Mouse (Mus musculus) liver, embryonic 12.5 days (tissue): ENCODE results near the gene Aph1c. TPM values are rescaled to one million over a fixed set of nuclear protein-coding genes. Genes with fewer than 3 reads are reported as not detected.

Source experiments
- ATAC-seq: fragments of 200-750 bp; cut with Nextera tagmentation; 2 replicates; pipeline ENCODE4 v1.8.0; 2017; ENCODE audit warnings: moderate number of reproducible peaks, mild to moderate bottlenecking, moderate library complexity
- H3K27ac ChIP-seq: fragments of 300-500 bp; sonication (generic); 2 replicates; pipeline ENCODE4 v1.5.1; 2016; ENCODE audit warnings: mild to moderate bottlenecking
- H3K27me3 ChIP-seq: fragments of 300-500 bp; sonication (generic); replicated peaks from 2 replicates; pipeline ENCODE4 v1.6.1; 2016; ENCODE audit warnings: mild to moderate bottlenecking, moderate library complexity
- H3K36me3 ChIP-seq: fragments of 300-500 bp; sonication (generic); 2 replicates; pipeline ENCODE4 v1.6.1; 2016; ENCODE audit warnings: mild to moderate bottlenecking, moderate library complexity
- H3K4me1 ChIP-seq: fragments of 300-500 bp; sonication (generic); 2 replicates; pipeline ENCODE4 v1.6.1; 2016
- H3K4me2 ChIP-seq: fragments of 300-500 bp; sonication (generic); 2 replicates; pipeline ENCODE4 v1.6.1; 2016; ENCODE audit warnings: mild to moderate bottlenecking, moderate library complexity
- H3K4me3 ChIP-seq: fragments of 300-500 bp; sonication (generic); 2 replicates; pipeline ENCODE4 v1.5.1; 2016; ENCODE audit warnings: mild to moderate bottlenecking, moderate library complexity
- H3K9ac ChIP-seq: fragments of 300-500 bp; sonication (generic); 2 replicates; pipeline ENCODE4 v1.6.1; 2016; ENCODE audit warnings: mild to moderate bottlenecking, moderate library complexity
- H3K9me3 ChIP-seq: fragments of 300-500 bp; sonication (generic); replicated peaks from 2 replicates; pipeline ENCODE4 v1.6.1; 2016; ENCODE audit warnings: mild to moderate bottlenecking, moderate library complexity
- WGBS: fragments of 180-500 bp; shearing (Covaris S2); methylation state at CpG from one replicate; pipeline ENCODE4 v1.1.7; 2016; ENCODE audit not compliant: insufficient replicate concordance; 5-methylcytosine and 5-hydroxymethylcytosine counted together
- polyA plus RNA-seq: library from polyadenylated mRNA; unstranded; fragments of >200 nt; fragmentation: Nextera tagmentation; extraction: Ambion mirVana; gene quantifications from 2 replicates; pipeline ENCODE4 v1.2.1, GENCODE M21; 2016

Gene Aph1c
- polyA plus RNA-seq, 1 experiment from 2014 or later, result 0.87 TPM

GRCm38 (mm10) chr9:66769275-66769674 lies 65.3 kb downstream of the Aph1c start:
- no peak overlapping the region for H3K9ac ChIP-seq
- 53% methylated on average over 3 of the region's 3 CpGs for WGBS
- H3K27ac ChIP-seq, result no peak overlapping the region

GRCm38 (mm10) chr9:66768721-66769120 lies 65.8 kb downstream of the Aph1c start:
- no peak overlapping the region for H3K9ac ChIP-seq
- H3K4me1 ChIP-seq, result no peaks in the 10 kb centered on the region
- H3K27me3 ChIP-seq, result no peaks in the 10 kb centered on the region; the same call in 1 of the 2 replicates
- 67% methylated on average over 1 of the region's 1 CpGs for WGBS
- no peaks in the 10 kb centered on the region for H3K36me3 ChIP-seq
- H3K27ac ChIP-seq, result no peak overlapping the region
- H3K9me3 ChIP-seq, result no peaks in the 10 kb centered on the region
- H3K4me3 ChIP-seq, result no peak overlapping the region
- H3K4me2 ChIP-seq, result no peak overlapping the region
- ATAC-seq, result no peak

More at GRCm38 (mm10) chr9:66769275-66769674, 65.3 kb downstream of the Aph1c start:
- no peaks in the 10 kb centered on the region; the same call in 1 of the 2 replicates for H3K27me3 ChIP-seq
- H3K36me3 ChIP-seq, result no peaks in the 10 kb centered on the region
- no peaks in the 10 kb centered on the region for H3K9me3 ChIP-seq
- H3K4me2 ChIP-seq, result no peak overlapping the region
- H3K4me1 ChIP-seq, result no peaks in the 10 kb centered on the region
- H3K4me3 ChIP-seq, result no peak overlapping the region
- ATAC-seq, result no peak

Other genes with a start within 250 kb of the Aph1c start
- gene Usp3, start 241.6 kb downstream of the Aph1c start, polyA plus RNA-seq, result 20.3 and 21.3 TPM in 2 replicates
- gene Car12, start 121.0 kb downstream of the Aph1c start, polyA plus RNA-seq, result 0.29 and 0.45 TPM in 2 replicates
- gene Aph1b, start 39.2 kb downstream of the Aph1c start, polyA plus RNA-seq, result 1.4 and 2.4 TPM in 2 replicates
- 0.07 and 0.15 TPM in 2 replicates for gene Gm10647, start 37.7 kb downstream of the Aph1c start, polyA plus RNA-seq
- gene Rab8b, start 85.0 kb upstream of the Aph1c start, polyA plus RNA-seq, result 39.4 and 42.2 TPM in 2 replicates
- 702 and 744 TPM in 2 replicates for gene Rps27l, start 111.4 kb upstream of the Aph1c start, polyA plus RNA-seq
- gene Lactb, start 140.8 kb upstream of the Aph1c start, polyA plus RNA-seq, result 8.9 and 9.4 TPM in 2 replicates
- 214 and 225 TPM in 2 replicates for gene Tpm1, start 214.7 kb upstream of the Aph1c start, polyA plus RNA-seq